Mouse (Mus musculus): Measurements from ENCODE around the gene Mtmr10.
A peak's percentile ranks its signal among the peaks of the same experiment; 100 is the strongest.

The Mtmr10 gene

DNA sequence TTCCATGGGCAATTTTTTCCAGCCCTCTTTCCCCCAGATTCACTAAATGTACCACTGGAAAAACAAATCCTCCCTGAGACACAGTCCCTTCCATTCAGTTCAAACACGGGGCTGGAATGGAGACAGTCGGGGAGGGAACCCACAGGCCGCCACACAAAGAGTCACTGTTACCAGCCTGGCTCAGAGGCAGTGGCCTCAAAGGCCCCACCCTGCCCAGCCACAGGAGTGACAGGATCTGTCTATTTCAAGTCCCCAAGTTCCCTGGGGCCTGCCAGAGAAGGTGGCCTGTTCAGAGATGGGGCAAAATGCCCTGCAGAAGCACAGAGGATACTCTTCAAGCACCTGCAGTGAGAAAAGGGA, 73.1 kb downstream of the Mtmr10 start:
- peaks cover 18% of the 10 kb centered on the region for H3K4me1 ChIP-seq (replicated peaks; ENCODE audit: low read depth, low read length)
- H3K27me3 ChIP-seq (ENCODE audit: insufficient read depth, low read length): no peaks in the 10 kb centered on the region
- no peaks in the 10 kb centered on the region for H3K9me3 ChIP-seq (ENCODE audit: low read length)
- H3K4me3 ChIP-seq (replicated peaks; ENCODE audit: low read length): 0 out of 2 replicates have a peak overlapping the region, but pooled peaks have one; percentile 23
- no peak for TF ChIP-seq NANOG (IDR thresholded peaks at IDR 0.05; ENCODE audit: borderline replicate concordance, low read length)
- TF ChIP-seq CTCF (conservative IDR thresholded peaks at IDR 0.05; ENCODE audit: low read length): no peak
- TF ChIP-seq POU5F1 (IDR thresholded peaks at IDR 0.05; ENCODE audit: borderline replicate concordance, low read length): no peak
- peaks cover 67% of the 10 kb centered on the region for H3K36me3 ChIP-seq (ENCODE audit: insufficient read depth, low read length)

DNA sequence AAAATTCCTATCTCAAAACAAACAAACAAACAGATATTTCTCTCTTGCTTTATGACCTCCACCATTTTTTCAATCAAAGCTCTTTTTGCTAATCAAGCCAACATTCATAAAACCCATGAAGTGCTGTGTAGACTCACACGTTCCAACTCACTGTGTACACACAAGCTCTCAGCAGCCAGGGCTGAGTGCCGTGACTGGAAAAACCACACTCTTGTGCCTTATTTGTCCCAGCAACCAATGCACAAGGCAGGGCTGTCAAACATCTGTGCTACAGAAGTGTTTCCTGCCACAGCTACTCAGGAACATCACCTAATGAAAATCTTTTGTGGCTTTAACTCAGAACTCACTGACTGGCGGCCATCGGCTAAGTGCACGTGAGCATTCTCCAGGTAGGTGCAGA, 78.4 kb downstream of the Mtmr10 start:
- peaks cover 69% of the 10 kb centered on the region for H3K36me3 ChIP-seq (ENCODE audit: insufficient read depth, low read length)
- TF ChIP-seq NANOG (IDR thresholded peaks at IDR 0.05; ENCODE audit: borderline replicate concordance, low read length) (no peak), POU5F1 (IDR thresholded peaks at IDR 0.05; ENCODE audit: borderline replicate concordance, low read length) (no peak), CTCF (conservative IDR thresholded peaks at IDR 0.05; ENCODE audit: low read length) (no peak)
- H3K4me1 ChIP-seq (replicated peaks; ENCODE audit: low read depth, low read length): peaks cover 8% of the 10 kb centered on the region
- H3K9me3 ChIP-seq (ENCODE audit: low read length): no peaks in the 10 kb centered on the region
- no peaks in the 10 kb centered on the region for H3K27me3 ChIP-seq (ENCODE audit: insufficient read depth, low read length)
- H3K4me3 ChIP-seq (replicated peaks; ENCODE audit: low read length): no peak overlapping the region

DNA sequence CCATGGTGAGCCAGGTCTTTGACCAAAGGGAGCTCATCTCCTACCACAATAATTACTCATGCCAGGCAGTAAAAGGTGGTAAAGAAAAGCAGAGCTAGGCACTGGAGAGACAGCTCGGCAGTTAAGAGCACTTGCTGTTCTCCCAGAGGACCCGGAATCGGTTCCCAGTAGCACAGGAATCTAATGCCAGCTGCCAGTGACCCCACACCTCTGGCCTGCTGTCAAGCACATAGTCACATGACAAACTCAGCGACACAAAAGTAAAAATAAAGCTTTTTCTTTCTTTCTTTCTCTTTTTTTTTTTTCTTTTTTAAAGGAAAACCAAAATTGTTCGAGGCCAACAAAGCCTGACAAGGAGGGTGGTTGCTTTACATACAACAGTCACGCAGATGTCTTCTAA, 82.4 kb downstream of the Mtmr10 start:
- Histone ChIP-seq H3K27me3 (ENCODE audit: insufficient read depth, low read length) (no peaks in the 10 kb centered on the region), H3K4me3 (replicated peaks; ENCODE audit: low read length) (no peak overlapping the region), H3K9me3 (ENCODE audit: low read length) (no peaks in the 10 kb centered on the region), H3K36me3 (ENCODE audit: insufficient read depth, low read length) (peaks cover 38% of the 10 kb centered on the region), H3K4me1 (replicated peaks; ENCODE audit: low read depth, low read length) (peaks cover 24% of the 10 kb centered on the region)
- TF ChIP-seq CTCF (conservative IDR thresholded peaks at IDR 0.05; ENCODE audit: low read length): no peak
- TF ChIP-seq POU5F1 (IDR thresholded peaks at IDR 0.05; ENCODE audit: borderline replicate concordance, low read length): no peak
- no peak for TF ChIP-seq NANOG (IDR thresholded peaks at IDR 0.05; ENCODE audit: borderline replicate concordance, low read length)

DNA sequence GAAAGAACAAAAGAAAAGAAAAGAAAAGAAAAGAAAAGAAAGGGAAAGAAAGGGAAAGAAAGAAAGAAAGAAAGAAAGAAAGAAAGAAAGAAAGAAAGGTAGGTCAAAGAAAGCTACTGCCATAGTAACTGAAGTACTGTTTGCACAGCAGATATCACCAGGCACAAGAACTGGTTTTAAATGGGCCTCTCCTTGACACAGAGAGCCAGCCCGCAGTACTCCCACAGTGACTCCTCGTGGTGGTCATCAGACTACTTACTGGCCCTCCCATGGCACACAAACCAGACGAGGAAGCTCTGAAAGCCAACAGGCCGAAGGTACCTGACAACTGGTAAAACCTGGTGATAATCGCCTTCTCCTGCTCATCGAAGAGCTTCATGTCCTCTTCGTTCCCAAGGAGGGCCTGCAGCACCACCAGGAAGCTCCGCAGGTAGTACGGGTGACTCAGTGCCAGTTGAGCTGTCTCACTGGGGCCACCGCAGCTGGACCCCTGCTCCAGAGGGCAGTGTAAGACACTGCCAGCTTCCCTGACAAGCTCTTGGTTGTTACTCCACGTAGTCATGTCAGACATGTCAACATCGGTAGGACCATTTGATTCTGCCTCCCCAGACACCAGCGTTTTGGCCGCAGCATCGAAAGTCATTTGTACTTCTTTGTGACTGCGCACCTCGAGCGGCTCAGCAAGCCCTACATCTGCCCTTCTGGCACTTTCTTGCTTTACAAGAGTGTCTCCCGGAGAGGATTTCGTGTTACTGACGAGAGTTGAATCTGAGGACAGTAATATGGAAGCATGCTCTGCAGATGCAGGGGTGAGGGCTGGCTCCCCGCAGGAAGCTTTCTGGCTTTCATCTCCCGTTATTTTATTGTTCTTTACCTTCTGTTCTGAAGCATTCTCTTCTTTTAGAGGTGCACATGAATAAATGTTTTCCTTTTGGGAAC, 84.8 kb downstream of the Mtmr10 start:
- H3K27me3 ChIP-seq (ENCODE audit: insufficient read depth, low read length): no peaks in the 10 kb centered on the region
- peaks cover 45% of the 10 kb centered on the region for H3K36me3 ChIP-seq (ENCODE audit: insufficient read depth, low read length)
- no peak overlapping the region for H3K4me3 ChIP-seq (replicated peaks; ENCODE audit: low read length)
- H3K9me3 ChIP-seq (ENCODE audit: low read length): no peaks in the 10 kb centered on the region
- TF ChIP-seq NANOG (IDR thresholded peaks at IDR 0.05; ENCODE audit: borderline replicate concordance, low read length) (no peak), CTCF (conservative IDR thresholded peaks at IDR 0.05; ENCODE audit: low read length) (no peak), POU5F1 (IDR thresholded peaks at IDR 0.05; ENCODE audit: borderline replicate concordance, low read length) (no peak)
- H3K4me1 ChIP-seq (replicated peaks; ENCODE audit: low read depth, low read length): peaks cover 24% of the 10 kb centered on the region

DNA sequence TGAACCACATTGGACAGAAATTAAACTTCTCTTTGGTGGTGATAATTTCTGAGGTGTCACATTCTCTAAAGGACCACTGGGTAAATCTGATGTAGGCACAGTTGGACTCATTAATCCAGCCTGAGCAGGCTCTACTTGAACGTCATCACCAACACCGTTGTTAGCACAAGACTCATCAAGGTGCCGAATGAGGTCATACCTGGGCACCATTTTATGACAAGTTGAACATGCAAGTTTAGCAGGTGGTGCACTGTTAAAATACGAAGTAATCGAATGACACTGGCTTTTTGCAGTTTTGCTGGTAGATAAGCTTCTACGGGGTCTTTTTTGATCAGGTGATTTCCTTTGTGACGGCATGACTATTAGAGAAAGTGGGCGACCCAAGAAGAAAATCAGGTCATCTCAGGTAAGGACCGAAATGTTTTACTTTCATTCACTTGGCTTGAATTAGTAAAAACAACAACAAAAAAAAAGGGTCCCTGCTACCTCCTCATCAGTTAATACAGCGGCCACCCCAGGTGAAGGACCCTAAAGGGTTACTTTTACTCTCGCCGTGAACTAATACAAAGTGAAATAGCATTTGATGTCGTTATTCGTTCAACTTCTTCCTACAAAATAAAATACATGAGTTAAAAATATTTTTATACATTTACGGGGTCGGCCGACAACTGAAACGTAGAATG, 85.8 kb downstream of the Mtmr10 start:
- no peaks in the 10 kb centered on the region for H3K27me3 ChIP-seq (ENCODE audit: insufficient read depth, low read length)
- H3K4me1 ChIP-seq (replicated peaks; ENCODE audit: low read depth, low read length): peaks cover 24% of the 10 kb centered on the region
- peak overlapping the region; percentile 82 for H3K4me3 ChIP-seq (replicated peaks; ENCODE audit: low read length)
- H3K9me3 ChIP-seq (ENCODE audit: low read length): no peaks in the 10 kb centered on the region
- TF ChIP-seq NANOG (IDR thresholded peaks at IDR 0.05; ENCODE audit: borderline replicate concordance, low read length): no peak
- no peak for TF ChIP-seq CTCF (conservative IDR thresholded peaks at IDR 0.05; ENCODE audit: low read length)
- TF ChIP-seq POU5F1 (IDR thresholded peaks at IDR 0.05; ENCODE audit: borderline replicate concordance, low read length): no peak
- H3K36me3 ChIP-seq (ENCODE audit: insufficient read depth, low read length): peaks cover 51% of the 10 kb centered on the region

DNA sequence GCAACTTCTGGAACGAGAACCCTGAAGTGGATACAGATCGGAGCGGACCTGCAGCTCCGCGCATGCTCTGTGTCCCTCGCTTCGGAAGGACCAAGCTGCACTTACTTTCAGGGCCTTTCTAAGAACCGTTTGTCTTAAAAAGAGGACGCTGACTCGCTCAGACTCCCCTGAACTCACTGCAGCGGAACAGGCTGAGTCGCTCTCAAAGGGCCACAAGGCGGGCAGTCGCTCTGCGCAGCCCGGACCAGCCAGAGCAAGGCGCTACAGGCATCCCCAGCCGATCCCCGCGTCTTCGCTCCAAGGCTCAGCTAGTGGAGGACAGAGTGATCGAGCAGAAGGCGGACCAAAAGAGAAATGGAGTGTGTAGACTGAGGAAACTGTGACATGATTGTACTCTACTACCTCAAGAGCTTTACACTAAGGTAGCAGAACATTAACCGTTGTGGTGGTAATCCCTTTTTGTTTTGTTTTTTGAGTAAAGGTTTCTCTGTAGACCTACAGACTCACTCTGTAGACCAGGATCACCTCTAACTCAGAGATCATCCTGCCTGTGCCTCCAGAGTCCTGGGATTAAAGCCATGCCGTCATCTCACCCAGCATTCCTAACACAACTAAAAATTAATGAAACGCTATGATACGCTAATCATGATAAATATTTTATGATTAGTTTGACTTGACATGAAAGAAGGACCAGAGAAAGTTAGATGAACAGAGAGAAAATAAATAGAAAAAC, 86.5 kb downstream of the Mtmr10 start, which contains the start of gene Fan1:
TSS of gene Fan1 (minus strand) at position 266 of the 733 bp plus-strand sequence.
- H3K9me3 ChIP-seq (ENCODE audit: low read length): no peaks in the 10 kb centered on the region
- H3K4me1 ChIP-seq (replicated peaks; ENCODE audit: low read depth, low read length): peaks cover 24% of the 10 kb centered on the region
- H3K36me3 ChIP-seq (ENCODE audit: insufficient read depth, low read length): peaks cover 53% of the 10 kb centered on the region
- TF ChIP-seq POU5F1 (IDR thresholded peaks at IDR 0.05; ENCODE audit: borderline replicate concordance, low read length) (no peak), NANOG (IDR thresholded peaks at IDR 0.05; ENCODE audit: borderline replicate concordance, low read length) (no peak), CTCF (conservative IDR thresholded peaks at IDR 0.05; ENCODE audit: low read length) (no peak)
- H3K4me3 ChIP-seq (replicated peaks; ENCODE audit: low read length): peak within 1 kb of the TSS; percentile 82
- no peaks in the 10 kb centered on the region for H3K27me3 ChIP-seq (ENCODE audit: insufficient read depth, low read length)
